Mouse (Mus musculus) CH12.LX (cell line): ENCODE results near the gene Slc38a7.

Source experiments
- BHLHE40 ChIP-seq: IDR thresholded peaks from 2 replicates; pipeline ENCODE4 v1.6.1; 2011; ENCODE audit warnings: mild to moderate bottlenecking, low read depth, low read length, improper control_type of control experiment
- CHD2 ChIP-seq: IDR thresholded peaks from 2 replicates; pipeline ENCODE4 v1.6.1; 2011; ENCODE audit warnings: low read length, improper control_type of control experiment
- CTCF ChIP-seq, 2 experiments: IDR thresholded peaks in 1 of 2; conservative IDR thresholded peaks in 1 of 2; 2 replicates each; pipeline ENCODE4 v1.5.1; 2011 to 2012; ENCODE audit warnings: low read depth in 2 of 2, low read length in 2 of 2, improper control_type of control experiment in 1 of 2, inconsistent platforms in 1 of 2, mild to moderate bottlenecking in 1 of 2, moderate library complexity in 1 of 2
- HCFC1 ChIP-seq: IDR thresholded peaks from 2 replicates; pipeline ENCODE4 v1.6.1; 2012; ENCODE audit warnings: low read depth, mild to moderate bottlenecking, inconsistent platforms, low read length, improper control_type of control experiment
- POLR2A ChIP-seq: IDR thresholded peaks from 2 replicates; pipeline ENCODE4 v1.6.1; 2011; ENCODE audit warnings: low read depth, mild to moderate bottlenecking, improper control_type of control experiment, low read length
- TBP ChIP-seq: conservative IDR thresholded peaks from 2 replicates; pipeline ENCODE4 v1.6.1; 2011; ENCODE audit warnings: low read depth, low read length, improper control_type of control experiment
- TCF12 ChIP-seq: IDR thresholded peaks from 2 replicates; pipeline ENCODE4 v1.6.1; 2014; ENCODE audit warnings: low read depth, mild to moderate bottlenecking, inconsistent platforms, low read length, improper control_type of control experiment

DNA sequence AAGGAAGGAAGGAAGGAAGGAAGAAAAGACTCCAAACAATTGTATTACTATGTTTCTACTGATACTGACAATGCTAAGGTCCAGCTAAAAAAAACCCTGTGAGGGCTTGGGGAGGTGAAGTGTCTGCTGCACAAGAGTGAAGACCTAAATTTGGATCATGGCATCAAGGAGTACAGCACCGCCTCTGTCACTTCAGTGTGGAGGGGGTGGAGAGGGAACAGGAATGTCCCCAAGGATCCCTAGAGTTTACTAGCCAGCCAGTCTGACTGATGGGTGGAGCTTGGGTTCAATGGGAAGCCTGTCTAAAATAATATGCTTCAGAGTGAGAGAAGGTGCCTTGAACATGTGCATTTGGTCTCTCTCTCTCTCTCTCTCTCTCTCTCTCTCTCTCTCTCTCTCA lies 35.1 kb downstream of the Slc38a7 start:
- TF ChIP-seq TCF12, result no peak
- no peak for TF ChIP-seq POLR2A
- no peak for TF ChIP-seq HCFC1
- TF ChIP-seq CHD2, result no peak
- no peak for TF ChIP-seq CTCF (conservative IDR thresholded peaks at IDR 0.05 in 1 of 2, IDR thresholded peaks at IDR 0.05 in 1 of 2; ENCODE audit: low read depth in 2 of 2, low read length in 2 of 2)
- no peak for TF ChIP-seq TBP
- no peak for TF ChIP-seq BHLHE40
